Mouse (Mus musculus) kidney, postnatal 10 days (tissue): ENCODE measurements around the gene 2010111I01Rik.
"Not testable (repeated sequence)": the region's sequence is repeated elsewhere in the genome, so short reads cannot be mapped to it uniquely, and the experiment has no call there.

ENCODE experiments used
- DNase-seq: peaks from one replicate; pipeline ENCODE4 v3.0.0; 2021; ENCODE audit warnings: mixed read lengths

2010111I01Rik gene

DNA sequence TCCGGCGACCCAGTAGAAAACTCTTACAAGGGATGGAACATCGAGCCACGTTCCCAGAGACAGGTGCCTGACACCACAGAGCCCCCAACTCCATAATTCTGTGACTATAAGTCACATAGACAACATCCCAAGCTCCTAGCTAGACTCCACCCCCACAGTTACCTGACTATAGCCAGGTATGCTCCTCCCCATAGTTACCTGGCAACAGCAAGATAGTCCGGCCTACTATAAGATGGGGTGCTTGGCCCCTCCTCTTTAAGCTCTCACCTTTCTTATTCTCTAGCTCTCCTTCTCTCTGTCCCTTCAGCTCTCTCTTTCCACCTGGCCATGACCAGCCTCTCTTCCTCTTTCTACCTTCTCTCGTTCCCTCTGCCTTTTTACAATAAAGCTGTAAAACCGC is 118.4 kb downstream of the 2010111I01Rik start:
- not testable (repeated sequence) for DNase-seq

DNA sequence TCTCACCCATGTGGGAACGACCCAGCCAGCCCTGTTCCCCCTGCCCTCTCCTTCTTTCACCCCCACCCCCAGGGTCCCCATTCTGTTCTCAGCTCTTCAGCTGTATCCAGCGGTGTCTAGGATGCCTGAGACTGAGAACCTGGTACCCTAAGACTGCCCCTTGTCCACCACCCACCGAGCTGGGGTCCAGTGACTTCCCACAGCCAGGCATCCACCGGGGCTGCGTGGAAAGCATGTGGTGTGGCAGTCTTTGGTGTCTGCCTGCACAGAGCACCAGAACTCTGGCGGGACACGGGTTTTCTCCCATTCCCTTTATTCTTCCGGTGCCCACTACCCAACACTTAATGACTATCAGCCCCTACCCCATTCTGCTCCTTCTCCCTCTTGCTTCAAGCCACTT is 119.0 kb downstream of the 2010111I01Rik start:
- DNase-seq: no peak

DNA sequence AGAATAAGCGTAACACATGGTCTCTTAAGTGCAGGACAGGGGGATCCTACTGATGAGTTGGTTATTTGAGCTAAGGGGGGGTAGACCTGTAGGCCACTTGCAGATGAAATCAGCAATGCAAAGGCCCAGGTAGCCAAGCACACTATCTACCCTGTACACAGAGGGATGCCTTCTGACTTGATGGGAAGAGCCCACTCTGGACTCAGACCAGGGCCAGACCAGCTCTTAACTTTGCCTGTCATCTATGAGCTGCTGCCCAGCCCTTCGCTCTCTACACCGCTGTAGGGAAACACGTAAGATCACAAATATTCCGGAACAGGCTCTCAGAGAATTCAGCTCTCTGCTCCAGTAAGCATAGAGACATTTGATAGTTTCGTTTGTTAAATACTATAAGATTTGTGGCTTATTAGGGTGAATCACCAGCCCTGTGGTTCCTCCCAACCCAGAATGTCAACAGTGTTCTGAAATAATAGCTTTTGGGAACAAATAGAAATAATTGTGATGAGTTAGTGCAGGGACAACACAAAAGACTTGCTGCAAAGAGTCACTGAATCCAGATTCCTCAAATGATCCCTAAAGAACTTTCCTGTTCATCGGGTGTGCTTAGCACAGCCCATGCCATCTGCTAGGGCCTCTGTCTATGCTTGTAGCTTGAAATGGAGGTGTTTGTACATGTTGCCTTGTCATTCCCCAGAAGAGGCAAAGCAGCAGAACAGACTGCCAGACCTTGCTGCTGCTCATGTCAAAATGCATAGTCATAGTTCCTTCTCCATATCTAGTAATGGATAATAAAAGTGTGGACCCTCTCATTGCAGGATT is 123.4 kb downstream of the 2010111I01Rik start:
- no peak for DNase-seq

DNA sequence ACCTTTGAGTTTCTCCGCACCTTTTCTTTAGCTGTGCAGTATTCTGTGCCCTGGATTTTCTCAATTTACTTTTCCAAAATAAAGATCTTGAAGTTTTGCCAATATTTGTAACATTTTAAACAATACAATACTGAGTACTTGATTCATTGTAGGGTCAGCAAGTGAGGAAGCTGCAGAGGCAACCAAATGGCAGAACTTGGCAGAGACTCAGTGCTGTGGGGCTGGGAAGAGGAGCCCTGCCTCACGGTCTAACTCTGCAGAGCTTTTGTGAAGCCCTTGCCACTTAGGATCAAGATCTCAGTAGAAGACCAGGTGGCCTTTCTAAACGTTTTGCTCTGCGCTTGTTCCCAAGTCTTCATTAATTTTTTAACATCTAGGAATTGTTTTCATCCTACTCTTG is 124.8 kb downstream of the 2010111I01Rik start:
- peak; percentile 57 for DNase-seq

DNA sequence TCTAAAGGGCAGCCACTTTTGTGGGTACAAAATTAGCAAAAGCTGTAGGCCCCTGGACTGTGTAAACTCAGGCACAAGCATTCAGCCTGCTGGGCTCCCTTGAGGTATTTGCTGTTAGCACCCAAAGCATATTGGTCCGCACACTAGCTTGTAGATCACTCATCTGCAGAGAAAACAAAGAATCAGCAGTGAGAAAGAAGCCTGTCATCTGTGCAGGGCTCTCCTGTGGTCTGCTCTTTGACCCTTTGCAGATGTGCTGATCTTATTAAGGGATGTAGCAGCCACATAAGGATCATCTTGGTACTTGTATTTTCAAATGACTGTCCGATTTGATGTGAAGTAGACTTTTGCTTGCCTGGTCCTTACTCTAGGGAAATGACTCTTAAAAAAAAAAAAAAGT is 126.6 kb downstream of the 2010111I01Rik start:
- DNase-seq: no peak

DNA sequence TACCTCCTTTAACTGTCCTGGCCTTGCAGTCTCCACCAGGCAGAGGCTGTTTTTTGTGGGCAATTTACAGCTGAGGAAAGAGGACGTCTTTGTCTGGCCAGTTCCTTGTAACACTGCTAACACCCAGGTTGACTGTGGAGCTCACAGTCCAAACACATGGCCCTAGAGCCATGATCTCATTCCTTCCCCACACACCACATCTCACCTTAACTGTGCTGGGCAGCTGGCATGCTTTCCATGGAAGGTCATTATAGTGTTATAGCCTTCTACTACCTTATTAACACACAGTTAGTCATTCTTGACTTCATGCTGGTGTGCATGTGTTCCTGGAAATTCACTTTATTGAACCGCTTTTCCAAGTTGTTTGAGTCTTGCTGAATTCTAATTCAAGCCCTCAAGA is 127.6 kb downstream of the 2010111I01Rik start:
- no peak for DNase-seq

DNA sequence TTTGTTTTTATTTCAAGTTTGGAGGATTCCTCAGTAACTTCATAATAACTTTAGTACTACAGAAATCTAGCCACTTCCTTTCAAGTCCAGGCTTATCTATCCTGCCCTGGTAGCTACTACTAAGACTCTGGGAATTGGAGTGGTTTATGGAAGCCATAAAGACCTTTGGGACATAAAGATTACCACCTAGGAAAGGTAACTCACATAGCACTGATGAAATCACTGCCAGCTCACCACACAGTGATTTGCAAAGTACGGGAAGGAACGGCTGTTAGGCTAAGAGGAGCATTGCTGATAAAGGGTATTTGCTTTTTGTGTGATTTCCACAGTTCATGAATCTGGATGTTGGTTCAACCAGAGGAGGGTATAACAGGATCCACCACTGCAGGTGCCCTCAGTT is 128.2 kb downstream of the 2010111I01Rik start:
- DNase-seq: no peak

DNA sequence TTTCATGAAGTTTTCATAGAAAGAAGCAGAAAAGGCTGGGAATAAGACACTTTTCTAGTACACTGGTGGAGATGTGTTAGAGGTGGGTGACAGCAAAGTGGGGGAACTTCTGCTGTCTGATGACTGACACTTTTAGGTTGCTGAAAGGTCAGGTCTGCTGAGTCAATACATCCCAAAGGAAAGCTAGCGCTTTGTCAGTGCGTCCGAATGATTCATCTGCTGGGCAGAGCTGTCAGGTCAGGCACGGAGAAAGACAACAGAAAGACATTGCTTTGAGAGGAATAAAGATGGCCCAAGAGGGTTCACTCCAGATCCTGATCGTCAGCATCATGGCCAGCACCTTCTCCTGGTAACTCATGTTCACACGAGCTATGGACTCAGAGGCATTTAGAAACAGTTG is 128.9 kb downstream of the 2010111I01Rik start:
- no peak for DNase-seq

DNA sequence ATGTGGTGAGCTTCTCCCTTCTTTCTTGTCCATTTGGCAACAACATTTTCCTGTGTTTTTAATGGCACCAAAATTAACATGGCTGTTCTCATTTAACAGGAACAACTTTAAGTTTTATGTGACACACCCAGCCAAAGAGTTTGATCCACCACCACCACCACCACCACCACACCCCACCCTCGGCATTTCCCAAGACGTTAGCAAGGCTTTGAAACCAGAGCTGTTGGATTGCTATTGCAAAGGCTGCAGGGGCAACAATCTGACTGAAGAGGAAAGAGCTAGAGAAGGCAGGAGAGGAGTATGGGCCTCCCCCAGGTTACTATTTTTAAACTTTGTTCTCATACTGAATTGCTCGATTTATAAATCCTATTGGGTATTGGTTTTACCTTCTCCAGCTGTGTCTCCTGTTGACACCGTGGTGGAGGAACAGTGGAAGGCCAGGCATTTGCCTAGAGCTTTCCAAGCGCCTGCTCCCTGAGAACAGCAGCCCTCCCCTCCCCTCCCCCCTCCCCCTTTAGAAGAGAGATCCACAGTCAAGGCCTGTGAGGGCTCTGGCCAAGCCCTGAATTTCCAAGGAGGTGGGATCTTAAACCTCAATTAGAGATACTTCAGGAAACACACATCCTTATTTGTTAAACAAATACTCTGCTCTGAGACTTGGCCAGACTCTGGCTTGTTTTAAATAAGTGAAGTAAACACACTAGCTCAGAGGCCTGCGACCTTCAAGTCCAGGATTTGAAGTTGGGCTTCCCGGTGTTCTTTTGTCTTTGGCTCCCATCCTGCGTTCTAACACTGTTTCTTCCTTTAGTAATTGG is 129.8 kb downstream of the 2010111I01Rik start:
- no peak for DNase-seq

DNA sequence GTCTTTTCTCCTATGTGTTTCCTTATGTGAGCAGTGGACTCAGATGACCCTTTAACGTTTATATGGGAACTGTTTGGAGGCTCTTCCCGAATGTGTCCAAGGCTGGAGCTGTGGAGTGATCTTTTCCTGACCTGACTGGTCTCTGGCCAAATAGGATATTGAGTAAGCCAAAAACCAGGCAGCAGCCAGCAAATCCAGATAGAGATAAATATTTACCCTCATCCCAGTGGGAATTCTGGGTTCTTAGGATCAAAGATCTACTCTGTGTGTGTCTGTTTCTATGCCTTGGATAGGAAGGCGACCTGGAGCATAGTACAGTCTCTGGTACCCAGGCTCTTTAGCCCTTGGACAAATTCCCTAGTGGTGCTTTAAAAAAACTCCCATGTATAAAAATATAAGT is 132.1 kb downstream of the 2010111I01Rik start:
- DNase-seq: peak; percentile 76

DNA sequence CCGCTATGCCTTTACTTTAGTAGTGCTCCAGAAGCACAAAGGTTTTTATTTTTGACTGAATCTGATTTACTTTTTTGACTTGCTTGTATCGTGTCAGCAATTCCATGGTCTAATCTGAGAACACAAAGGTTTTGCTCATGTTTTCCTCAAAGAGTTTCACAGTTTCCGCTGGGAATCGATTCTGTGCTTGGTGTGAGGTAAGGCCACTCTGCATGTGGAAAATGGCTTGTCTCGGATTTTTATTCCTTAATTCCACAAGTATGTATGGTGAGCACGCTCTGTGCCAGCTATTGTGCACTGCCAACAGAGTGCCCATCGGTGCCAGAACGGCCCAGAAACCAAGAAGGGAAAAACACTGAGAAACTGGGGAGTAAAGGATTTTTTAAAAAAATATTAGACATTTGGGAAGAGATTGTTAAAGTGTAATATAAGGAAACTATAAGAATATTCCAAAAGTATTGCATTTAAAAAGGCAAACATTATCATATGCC is 132.8 kb downstream of the 2010111I01Rik start:
- no peak for DNase-seq

DNA sequence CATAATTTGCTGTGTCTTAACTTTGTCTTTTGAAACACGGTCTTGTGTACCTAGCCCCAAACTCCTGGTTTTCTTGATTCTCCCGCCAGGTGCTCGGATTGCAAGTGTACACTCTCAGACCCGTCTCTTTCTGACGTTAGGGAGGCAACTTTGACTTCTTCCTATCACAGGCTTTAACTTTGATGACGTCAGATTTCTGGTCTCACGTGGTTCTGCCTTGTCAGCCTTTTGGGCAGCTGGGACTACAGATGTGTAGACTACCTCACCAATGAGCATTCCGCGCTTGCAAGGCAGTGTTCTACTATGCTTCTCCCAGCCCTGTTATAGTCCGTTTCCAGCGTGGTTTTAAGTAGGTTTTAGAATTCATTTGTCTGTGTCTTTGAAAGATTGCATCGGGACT is 137.1 kb downstream of the 2010111I01Rik start:
- no peak for DNase-seq

DNA sequence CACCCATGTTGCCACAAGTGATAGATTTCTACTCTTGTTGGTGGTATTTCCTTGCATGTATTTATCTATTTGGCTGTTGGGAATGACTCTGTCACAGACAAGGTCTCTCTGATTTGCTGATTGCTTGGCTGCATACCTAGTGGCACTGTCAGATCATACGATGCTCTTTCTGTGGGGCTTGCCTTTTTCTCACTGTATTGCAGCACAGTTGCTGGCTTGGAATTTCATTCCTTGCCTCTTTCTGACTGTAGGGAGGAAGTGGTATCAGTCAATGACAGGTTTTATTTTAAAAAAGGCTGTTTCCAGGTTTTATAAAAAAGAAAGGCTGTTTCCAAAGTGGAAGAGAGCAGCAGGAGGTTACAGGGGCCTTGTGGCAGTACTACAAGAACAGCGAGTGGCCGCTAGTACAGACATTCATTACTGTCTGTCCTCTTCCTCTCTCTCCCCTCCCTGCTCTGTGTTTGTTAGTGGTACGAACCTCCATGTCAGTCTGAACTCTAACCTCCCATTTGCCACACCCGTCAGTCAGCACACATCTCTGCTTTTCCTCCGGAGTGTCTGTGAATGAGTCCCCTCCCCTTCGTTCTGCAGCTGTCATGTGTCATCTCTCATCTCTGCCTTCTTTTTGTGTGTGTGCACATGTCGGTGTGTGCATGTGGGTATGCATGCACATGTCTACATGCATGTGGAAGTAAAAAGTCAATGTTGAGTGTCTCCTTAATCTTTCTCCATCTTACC is 138.3 kb downstream of the 2010111I01Rik start:
- no peak for DNase-seq

DNA sequence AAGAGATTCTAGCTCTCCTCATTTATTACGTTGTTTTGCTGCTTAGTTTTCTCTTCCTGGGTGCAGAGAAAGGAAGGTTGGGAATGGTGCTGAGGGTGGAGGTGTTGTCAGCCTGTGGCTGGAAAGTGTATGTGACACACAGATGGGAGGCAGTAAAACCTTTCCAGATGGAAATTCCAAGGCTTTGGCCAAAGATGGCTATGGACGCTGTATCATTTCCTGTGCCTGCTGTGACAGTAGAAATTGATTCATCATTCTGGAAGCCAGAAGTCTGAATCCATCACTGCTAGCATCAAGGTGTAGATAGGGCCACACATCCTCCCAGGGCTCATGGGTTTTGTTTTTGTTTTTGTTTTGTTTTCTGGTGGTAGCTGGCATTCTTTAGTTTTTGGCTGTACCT is 141.9 kb downstream of the 2010111I01Rik start:
- peak; percentile 2 for DNase-seq

DNA sequence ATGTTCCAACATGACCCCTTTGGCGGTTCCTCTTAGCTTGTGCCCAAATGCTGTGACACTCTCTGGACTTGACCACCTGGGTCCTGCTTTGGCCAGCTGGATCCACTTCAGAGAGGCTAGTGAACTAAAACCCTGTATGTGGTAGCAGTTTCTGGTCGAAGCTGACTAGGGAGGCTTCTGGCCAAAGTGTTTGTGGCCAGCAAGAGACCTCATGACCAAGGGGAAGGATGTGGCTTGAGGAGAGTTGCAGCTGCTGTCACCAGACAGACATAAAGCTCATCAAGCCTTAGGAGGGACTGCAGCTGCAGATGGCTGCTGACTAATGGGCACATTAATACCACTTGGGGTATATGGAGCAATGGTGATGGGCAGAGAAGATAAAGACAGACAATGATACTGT is 143.9 kb downstream of the 2010111I01Rik start:
- DNase-seq: peak; percentile 54

DNA sequence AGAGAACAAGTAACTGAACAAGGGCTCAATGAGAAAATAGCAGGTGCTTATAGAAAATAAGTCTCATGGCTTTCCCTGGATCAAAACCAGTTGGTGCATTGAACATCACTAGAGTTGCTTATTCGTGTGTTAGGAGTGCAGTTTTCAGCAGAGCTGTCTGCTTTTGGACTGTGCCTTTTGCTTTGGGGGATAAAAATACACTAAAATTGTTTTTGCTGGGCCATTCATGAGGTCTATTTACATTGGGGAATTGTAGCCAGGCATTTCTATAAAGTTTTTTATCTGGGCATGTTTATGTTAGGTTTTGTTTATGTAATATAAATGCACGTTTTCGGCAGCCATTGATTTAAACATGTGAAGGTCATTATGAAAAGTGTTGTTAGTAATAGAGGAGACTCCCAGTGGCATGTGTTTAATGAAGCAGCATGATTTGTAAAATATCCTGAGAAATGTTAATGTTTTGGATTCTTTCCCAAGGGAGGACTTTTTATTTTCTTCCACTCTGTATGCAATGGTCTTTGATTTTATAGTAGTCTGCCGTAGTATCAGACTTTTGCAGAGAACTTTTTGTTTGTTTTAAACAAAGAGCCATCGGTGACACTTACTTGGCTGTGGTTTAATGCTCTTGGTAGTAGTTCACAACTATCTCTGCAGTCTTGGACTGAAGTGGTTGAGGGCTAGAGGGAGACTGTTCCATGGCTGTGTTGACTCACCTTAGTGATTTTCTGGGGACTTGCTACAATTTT is 146.8 kb downstream of the 2010111I01Rik start:
- DNase-seq: no peak

DNA sequence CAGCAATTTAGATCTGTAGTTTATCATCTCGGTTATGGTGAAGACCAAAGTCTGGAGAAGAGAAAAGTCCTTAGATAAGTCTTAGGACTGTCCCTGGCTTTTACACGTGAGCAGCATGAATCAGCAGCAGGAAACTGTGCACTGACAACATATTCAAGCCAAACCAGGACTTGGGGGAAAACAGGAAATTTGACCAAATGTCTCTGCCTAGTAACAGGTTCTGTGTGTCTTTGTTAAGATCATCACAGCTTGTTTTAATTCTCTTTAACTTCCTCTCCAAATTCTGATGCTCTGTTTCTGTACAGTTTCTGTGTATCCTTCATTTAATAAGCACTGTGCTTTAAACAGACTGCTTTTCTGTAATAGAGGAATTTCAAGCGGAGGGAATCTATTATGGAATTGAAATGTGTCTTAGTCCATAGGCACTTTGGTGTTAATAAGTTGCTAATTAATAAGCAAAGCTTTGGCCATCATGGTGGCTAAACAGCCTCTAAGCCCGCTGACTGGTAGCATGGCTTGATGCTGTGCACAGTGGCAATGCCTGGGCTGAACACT is 147.4 kb downstream of the 2010111I01Rik start:
- DNase-seq: peak; percentile 31

DNA sequence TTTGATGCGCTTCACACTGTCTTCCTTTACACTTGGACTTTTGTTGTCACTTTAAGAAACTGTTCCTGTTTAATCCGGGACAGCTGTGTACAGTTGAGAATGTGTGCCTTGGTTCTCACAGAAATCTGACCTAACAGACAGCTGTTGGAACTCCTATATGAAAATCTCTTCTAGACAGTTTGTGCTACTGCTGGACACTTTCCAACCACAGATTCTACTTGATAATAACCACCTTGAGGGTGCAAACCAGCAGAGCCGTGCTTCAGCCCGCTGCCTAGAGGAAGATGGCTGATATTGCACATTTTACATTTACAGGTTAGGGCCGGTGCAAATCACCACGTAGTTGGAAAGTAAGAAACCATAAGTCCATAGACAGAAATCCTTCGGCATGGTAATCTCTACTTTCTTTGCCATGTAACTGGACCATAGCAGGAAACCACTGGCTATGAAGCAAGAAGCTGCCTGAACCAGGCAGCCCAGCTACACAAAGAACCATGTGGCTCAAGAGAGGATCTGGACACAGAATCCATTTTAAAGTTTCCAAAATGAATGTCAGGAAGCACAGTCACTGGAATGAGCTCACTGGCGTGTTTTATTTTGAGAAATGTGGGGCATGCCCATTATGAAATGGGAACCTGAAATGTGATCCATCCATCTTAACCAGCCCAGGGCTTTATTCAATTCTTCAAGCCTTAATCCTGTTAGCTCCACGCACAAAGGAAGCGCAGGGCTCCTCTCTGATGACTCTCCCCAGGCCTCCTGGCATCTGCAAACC is 148.1 kb downstream of the 2010111I01Rik start:
- peak; percentile 34 for DNase-seq

DNA sequence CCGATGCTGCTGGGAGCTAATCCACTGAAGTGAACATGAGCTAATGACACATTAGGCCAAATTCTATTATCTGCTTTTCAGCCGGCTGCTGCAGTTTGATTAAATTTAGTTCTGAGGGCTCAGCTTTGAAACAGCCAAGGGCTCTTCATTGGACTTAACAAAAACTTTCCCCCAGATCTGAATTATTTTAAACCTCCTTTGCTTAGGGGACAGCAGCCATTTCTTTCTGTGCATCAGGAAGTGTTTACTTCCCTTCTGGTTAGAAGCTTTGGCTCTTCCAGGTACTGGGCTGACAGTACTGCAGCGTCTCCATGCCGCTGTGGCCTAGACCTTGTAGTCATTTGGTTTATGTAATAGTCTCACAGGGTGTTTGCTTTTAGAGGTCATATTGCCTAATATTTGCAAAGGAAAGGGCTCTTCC is 149.2 kb downstream of the 2010111I01Rik start:
- DNase-seq: no peak

DNA sequence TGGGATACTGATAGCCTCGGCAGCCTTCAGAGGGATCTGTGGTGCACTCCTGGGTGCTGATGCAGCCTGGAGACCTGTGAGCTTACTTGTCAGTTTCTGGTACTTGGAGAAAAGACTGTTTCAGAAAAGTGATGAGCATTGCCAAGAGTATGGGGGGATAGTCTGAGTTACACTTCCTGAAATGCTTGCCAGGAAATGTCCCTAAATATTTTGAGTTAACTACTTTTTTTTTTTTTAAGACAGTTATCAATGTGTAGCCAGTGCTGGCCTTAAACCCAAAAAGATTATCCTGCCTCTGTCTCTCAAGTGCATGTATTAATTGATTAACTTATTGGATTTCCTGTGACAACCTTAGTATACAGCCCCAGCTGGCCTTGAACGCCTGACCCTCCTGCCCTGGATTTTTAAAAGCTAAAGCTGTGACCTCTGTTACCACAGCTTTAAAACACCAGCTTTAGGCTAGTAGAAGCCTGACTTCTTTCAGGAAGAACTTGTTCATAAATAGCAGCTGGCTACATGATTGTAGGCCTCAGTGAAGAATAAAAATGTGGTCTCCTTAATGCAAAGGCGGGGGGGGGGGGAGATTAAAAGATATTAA is 150.6 kb downstream of the 2010111I01Rik start:
- DNase-seq: no peak
